Mouse (Mus musculus): ENCODE results near the gene Sun2. TPM values are rescaled to one million over a fixed set of nuclear protein-coding genes. Genes with fewer than 3 reads are reported as not detected.

Gene Sun2
- polyA plus RNA-seq, 1 experiment from 2014 or later: 3.3 TPM

DNA sequence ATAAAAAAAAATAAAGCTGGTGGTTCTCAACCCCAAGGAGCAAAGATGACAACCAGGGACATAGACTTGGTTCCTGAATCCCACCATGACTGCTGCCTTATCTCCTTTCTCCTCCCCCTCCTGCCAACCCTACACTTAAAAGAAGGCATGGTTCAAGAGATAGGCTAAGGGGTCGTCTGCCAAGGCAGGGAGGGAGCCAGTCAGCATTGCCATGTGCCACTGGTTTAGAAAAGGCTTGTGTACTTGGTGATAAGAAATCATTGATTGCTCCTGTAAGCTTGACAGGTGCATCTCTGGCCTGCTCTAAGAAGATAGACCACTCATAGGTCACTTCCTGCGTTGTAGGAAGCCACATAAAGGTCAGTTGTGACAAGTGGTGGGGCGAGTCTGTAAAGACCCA, 46.8 kb downstream of the Sun2 start:
- Histone ChIP-seq H3K9me3 (ENCODE audit: low read length) (no peaks in the 10 kb centered on the region), H3K27ac (ENCODE audit: low read depth) (peak overlapping the region; percentile 88), H3K4me2 (ENCODE audit: low read depth, low read length) (peak overlapping the region; percentile 99), H3K4me1 (ENCODE audit: insufficient read depth) (peaks cover 61% of the 10 kb centered on the region), H3K4me3 (ENCODE audit: low read depth, low read length) (peak overlapping the region; percentile 93; the same call in 1 of the 2 replicates), H3K36me3 (replicated peaks; ENCODE audit: insufficient read depth, low read length) (peaks cover 24% of the 10 kb centered on the region), H3K9ac (replicated peaks) (no peak overlapping the region), H3K27me3 (ENCODE audit: insufficient read depth, low read length) (no peaks in the 10 kb centered on the region)
- ATAC-seq (0 out of 2 replicates have a peak, but pooled peaks have one; percentile 1), DNase-seq (no peak)
- WGBS (ENCODE audit: insufficient replicate concordance): 28% methylated on average over 3 of the region's 3 CpGs
- TF ChIP-seq EP300 (IDR thresholded peaks at IDR 0.05; ENCODE audit: low read depth) (peak; percentile 86), CTCF (IDR thresholded peaks at IDR 0.05; ENCODE audit: low read depth) (no peak)

DNA sequence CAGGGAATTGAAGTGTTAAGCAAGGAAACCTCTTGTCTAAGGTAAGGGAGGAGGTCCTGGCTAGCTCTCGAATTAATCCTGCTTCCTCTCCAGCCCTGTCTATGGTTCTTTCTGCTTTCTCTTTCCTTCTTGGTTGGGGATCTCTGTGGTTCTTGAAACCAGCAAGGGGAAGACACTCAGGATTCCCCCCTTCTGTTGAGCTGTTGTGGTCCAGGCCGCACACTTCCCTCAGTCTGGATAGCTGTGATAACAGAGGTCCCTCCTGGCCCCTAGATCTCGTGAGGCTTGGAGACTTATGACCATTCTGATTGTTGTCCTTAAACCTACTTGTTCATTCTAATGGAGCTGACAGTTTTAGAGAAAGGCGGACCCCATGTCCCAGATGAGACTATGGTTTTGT, 47.8 kb downstream of the Sun2 start:
- Histone ChIP-seq H3K27me3 (ENCODE audit: insufficient read depth, low read length) (no peaks in the 10 kb centered on the region), H3K4me1 (ENCODE audit: insufficient read depth) (peaks cover 67% of the 10 kb centered on the region), H3K9me3 (ENCODE audit: low read length) (no peaks in the 10 kb centered on the region), H3K27ac (ENCODE audit: low read depth) (peak overlapping the region; percentile 88), H3K9ac (replicated peaks) (peak overlapping the region; percentile 67), H3K36me3 (replicated peaks; ENCODE audit: insufficient read depth, low read length) (peaks cover 24% of the 10 kb centered on the region), H3K4me3 (ENCODE audit: low read depth, low read length) (peak overlapping the region; percentile 93), H3K4me2 (ENCODE audit: low read depth, low read length) (peak overlapping the region; percentile 99)
- peak; percentile 48 for DNase-seq
- 33% methylated on average over 4 of the region's 4 CpGs for WGBS (ENCODE audit: insufficient replicate concordance)
- TF ChIP-seq CTCF (IDR thresholded peaks at IDR 0.05; ENCODE audit: low read depth) (no peak), EP300 (IDR thresholded peaks at IDR 0.05; ENCODE audit: low read depth) (peak; percentile 76)
- no peak for ATAC-seq

DNA sequence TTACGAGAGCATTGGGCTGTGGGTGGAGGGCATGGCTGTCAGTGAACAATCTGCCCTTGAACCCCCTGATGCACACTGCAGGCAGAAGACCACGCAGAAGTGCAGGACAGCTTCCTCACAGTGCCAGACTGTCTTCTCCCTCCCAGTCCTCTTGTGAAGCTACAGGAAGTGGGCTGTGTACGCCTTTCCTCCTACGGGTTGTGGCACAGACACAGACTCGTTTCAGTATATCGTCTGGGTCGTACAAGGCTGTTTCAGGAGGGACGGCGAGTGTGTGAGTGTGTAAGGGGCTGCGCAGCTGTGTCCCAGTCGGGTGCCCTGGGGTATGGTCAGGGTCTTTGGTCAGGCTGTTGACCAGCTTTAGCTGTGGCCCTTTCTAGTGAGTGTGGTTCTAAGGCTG, 48.6 kb downstream of the Sun2 start:
- peak overlapping the region; percentile 88 for H3K27ac ChIP-seq (ENCODE audit: low read depth)
- peak; percentile 48 for DNase-seq
- peaks cover 72% of the 10 kb centered on the region for H3K4me1 ChIP-seq (ENCODE audit: insufficient read depth)
- peak overlapping the region; percentile 93 for H3K4me3 ChIP-seq (ENCODE audit: low read depth, low read length)
- no peaks in the 10 kb centered on the region for H3K27me3 ChIP-seq (ENCODE audit: insufficient read depth, low read length)
- no peak for ATAC-seq
- no peaks in the 10 kb centered on the region for H3K9me3 ChIP-seq (ENCODE audit: low read length)
- 22% methylated on average over 11 of the region's 11 CpGs for WGBS (ENCODE audit: insufficient replicate concordance)
- peak overlapping the region; percentile 67 for H3K9ac ChIP-seq (replicated peaks)
- no peak for TF ChIP-seq EP300 (IDR thresholded peaks at IDR 0.05; ENCODE audit: low read depth)
- no peak for TF ChIP-seq CTCF (IDR thresholded peaks at IDR 0.05; ENCODE audit: low read depth)
- peaks cover 19% of the 10 kb centered on the region for H3K36me3 ChIP-seq (replicated peaks; ENCODE audit: insufficient read depth, low read length)
- peak overlapping the region; percentile 99 for H3K4me2 ChIP-seq (ENCODE audit: low read depth, low read length)

DNA sequence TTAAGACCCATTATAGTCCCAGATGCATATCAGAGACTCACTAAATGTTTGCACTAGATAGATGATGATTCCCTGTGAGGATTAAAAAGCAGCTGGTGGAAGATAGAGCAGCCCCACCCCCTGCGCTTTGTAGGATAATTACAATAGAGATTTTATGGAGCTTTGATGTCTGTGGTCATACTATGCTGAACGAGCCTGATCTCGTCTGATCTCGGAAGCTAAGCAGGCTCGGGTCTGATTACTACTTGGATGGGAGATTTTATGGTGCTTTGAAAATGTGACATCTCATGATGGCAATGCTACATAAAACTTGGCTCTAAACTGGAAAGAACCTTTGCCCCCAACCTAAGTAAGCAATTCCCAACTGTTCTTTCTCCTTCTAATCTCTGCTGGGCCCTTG, 50.0 kb downstream of the Sun2 start:
- peaks cover 70% of the 10 kb centered on the region for H3K4me1 ChIP-seq (ENCODE audit: insufficient read depth)
- ATAC-seq: no peak
- 75% methylated on average over 5 of the region's 5 CpGs for WGBS (ENCODE audit: insufficient replicate concordance)
- no peak for DNase-seq
- H3K27me3 ChIP-seq (ENCODE audit: insufficient read depth, low read length): no peaks in the 10 kb centered on the region
- H3K4me2 ChIP-seq (ENCODE audit: low read depth, low read length): peak overlapping the region; percentile 99
- peak overlapping the region; percentile 93 for H3K9ac ChIP-seq (replicated peaks)
- peaks cover 19% of the 10 kb centered on the region for H3K36me3 ChIP-seq (replicated peaks; ENCODE audit: insufficient read depth, low read length)
- peak overlapping the region; percentile 93 for H3K4me3 ChIP-seq (ENCODE audit: low read depth, low read length)
- TF ChIP-seq EP300 (IDR thresholded peaks at IDR 0.05; ENCODE audit: low read depth) (no peak), CTCF (IDR thresholded peaks at IDR 0.05; ENCODE audit: low read depth) (no peak)
- no peaks in the 10 kb centered on the region for H3K9me3 ChIP-seq (ENCODE audit: low read length)
- H3K27ac ChIP-seq (ENCODE audit: low read depth): peak overlapping the region; percentile 44; the same call in 1 of the 2 replicates

DNA sequence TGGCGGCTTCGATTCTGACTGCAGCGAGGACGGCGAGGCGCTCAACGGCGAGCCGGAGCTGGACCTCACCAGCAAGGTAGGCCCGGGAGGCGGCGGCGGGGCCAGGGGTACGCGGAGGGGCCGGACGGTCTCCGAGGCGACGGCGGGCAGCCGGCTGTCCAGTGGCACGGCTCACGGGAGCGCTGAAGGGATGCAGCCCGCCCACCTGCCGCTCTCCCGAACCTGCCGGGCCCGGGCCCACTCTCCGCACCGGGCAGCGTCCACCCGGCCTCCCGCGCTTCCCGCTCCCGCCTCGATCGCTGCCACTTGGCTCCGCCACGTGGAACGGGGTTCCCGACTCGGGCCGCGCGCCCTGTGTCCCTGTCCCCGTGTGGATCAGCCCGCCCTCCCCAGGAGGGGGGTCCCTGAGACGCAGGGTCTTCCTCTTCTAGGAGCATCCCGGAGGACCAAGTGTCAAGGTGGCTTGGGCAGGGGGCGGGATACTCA, 51.3 kb downstream of the Sun2 start:
- TF ChIP-seq CTCF (IDR thresholded peaks at IDR 0.05; ENCODE audit: low read depth): no peak
- TF ChIP-seq EP300 (IDR thresholded peaks at IDR 0.05; ENCODE audit: low read depth): no peak
- no peaks in the 10 kb centered on the region for H3K27me3 ChIP-seq (ENCODE audit: insufficient read depth, low read length)
- peak overlapping the region; percentile 93 for H3K4me3 ChIP-seq (ENCODE audit: low read depth, low read length)
- no peak for ATAC-seq
- peak overlapping the region; percentile 91 for H3K27ac ChIP-seq (ENCODE audit: low read depth)
- under 1% methylated on average over 40 of the region's 53 CpGs for WGBS (ENCODE audit: insufficient replicate concordance)
- H3K36me3 ChIP-seq (replicated peaks; ENCODE audit: insufficient read depth, low read length): peaks cover 11% of the 10 kb centered on the region; the same call in 1 of the 2 replicates
- H3K4me2 ChIP-seq (ENCODE audit: low read depth, low read length): peak overlapping the region; percentile 99
- no peaks in the 10 kb centered on the region for H3K9me3 ChIP-seq (ENCODE audit: low read length)
- peak overlapping the region; percentile 93 for H3K9ac ChIP-seq (replicated peaks)
- DNase-seq: no peak
- H3K4me1 ChIP-seq (ENCODE audit: insufficient read depth): peaks cover 61% of the 10 kb centered on the region

DNA sequence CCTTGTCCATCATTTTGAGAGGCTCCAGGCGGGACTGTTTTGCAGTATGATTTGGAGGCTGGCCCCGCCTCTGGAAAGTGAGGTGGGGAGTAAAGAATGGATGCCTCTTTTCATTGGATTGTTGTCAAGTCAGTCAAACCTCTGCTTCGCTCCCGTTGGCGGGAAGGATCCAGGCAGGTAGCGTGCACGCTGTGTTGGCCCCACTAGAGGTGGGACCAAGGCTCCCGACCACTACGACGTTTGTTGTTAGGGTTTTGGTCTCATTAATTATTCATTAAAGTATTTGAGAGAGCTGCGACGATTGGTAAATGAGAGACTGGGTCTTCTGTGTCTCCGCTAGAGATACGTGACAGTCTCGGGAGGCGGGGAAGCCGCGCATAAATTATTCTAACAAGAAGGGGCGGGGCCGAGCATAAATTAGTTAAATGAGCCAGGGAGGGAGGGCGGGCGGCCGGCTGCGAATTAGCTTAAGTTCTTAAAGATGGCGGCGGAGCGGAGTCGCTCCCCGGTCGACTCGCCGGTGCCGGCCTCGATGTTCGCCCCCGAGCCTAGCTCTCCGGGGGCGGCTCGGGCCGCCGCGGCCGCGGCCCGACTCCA, 51.8 kb downstream of the Sun2 start, which contains the start of gene Gtpbp1:
TSS of gene Gtpbp1 (plus strand) at position 420 of the 597 bp plus-strand sequence.
- no peak for TF ChIP-seq CTCF (IDR thresholded peaks at IDR 0.05; ENCODE audit: low read depth)
- peak; percentile 76; the same call in 1 of the 2 replicates for TF ChIP-seq EP300 (IDR thresholded peaks at IDR 0.05; ENCODE audit: low read depth)
- Histone ChIP-seq H3K9me3 (ENCODE audit: low read length) (no peaks in the 10 kb centered on the region), H3K27me3 (ENCODE audit: insufficient read depth, low read length) (no peaks in the 10 kb centered on the region), H3K9ac (replicated peaks) (peak within 1 kb of the TSS; percentile 93), H3K27ac (ENCODE audit: low read depth) (peak within 1 kb of the TSS; percentile 91), H3K4me2 (ENCODE audit: low read depth, low read length) (peak within 1 kb of the TSS; percentile 99), H3K4me3 (ENCODE audit: low read depth, low read length) (peak within 1 kb of the TSS; percentile 93), H3K36me3 (replicated peaks; ENCODE audit: insufficient read depth, low read length) (peaks cover 8% of the 10 kb centered on the region; the same call in 1 of the 2 replicates), H3K4me1 (ENCODE audit: insufficient read depth) (peaks cover 62% of the 10 kb centered on the region)
- peak; percentile 95 for DNase-seq
- under 1% methylated on average over 43 of the region's 45 CpGs for WGBS (ENCODE audit: insufficient replicate concordance)
- peak; percentile 87 for ATAC-seq

All from liver, postnatal 0 days (tissue).